Mouse (Mus musculus) heart, adult 2 months (tissue): ENCODE results near the gene Klhl32. TPM values are rescaled to one million over a fixed set of nuclear protein-coding genes. Genes with fewer than 3 reads are reported as not detected.

Experiments
- DNase-seq, 2 experiments: peaks; one replicate each; pipeline ENCODE4 v3.0.0; 2021
- H3K27ac ChIP-seq: fragments of 200-600 bp; 2 replicates; pipeline ENCODE4 v1.8.1; 2022
- H3K27me3 ChIP-seq: fragments of 200-500 bp; 2 replicates; pipeline ENCODE4 v1.6.1; 2012; ENCODE audit warnings: mild to moderate bottlenecking, low read length, inconsistent platforms, mixed read lengths; ENCODE audit not compliant: control insufficient read depth, insufficient read depth
- H3K36me3 ChIP-seq: fragments of 200-500 bp; 2 replicates; pipeline ENCODE4 v1.6.1; 2012; ENCODE audit warnings: low read length, inconsistent platforms; ENCODE audit not compliant: control insufficient read depth, insufficient read depth
- H3K4me1 ChIP-seq: fragments of 200-500 bp; 2 replicates; pipeline ENCODE4 v1.6.1; 2011; ENCODE audit warnings: low read length; ENCODE audit not compliant: control insufficient read depth, insufficient read depth
- H3K4me3 ChIP-seq: fragments of 200-600 bp; 2 replicates; pipeline ENCODE4 v1.8.1; 2022
- H3K79me2 ChIP-seq: fragments of 200-500 bp; replicated peaks from 2 replicates; pipeline ENCODE4 v1.6.1; 2012; ENCODE audit warnings: mild to moderate bottlenecking, inconsistent platforms, low read length, moderate library complexity, mixed read lengths; ENCODE audit not compliant: control insufficient read depth, insufficient read depth
- H3K9ac ChIP-seq: fragments of 200-500 bp; 2 replicates; pipeline ENCODE4 v1.6.1; 2012; ENCODE audit warnings: low read depth, mild to moderate bottlenecking, control low read depth, inconsistent platforms, low read length, mixed read lengths
- CTCF ChIP-seq: fragments of 200-600 bp; IDR thresholded peaks from 2 replicates; pipeline ENCODE4 v1.8.1; 2022; ENCODE audit warnings: antibody characterized with exemption, mild to moderate bottlenecking, moderate library complexity
- EP300 ChIP-seq: fragments of 200-500 bp; IDR thresholded peaks from 2 replicates; pipeline ENCODE4 v1.6.1; 2011; ENCODE audit warnings: low read depth, low read length, control low read depth; ENCODE audit not compliant: insufficient read depth
- POLR2A ChIP-seq: fragments of 200-500 bp; IDR thresholded peaks from 2 replicates; pipeline ENCODE4 v1.6.1; 2011; ENCODE audit warnings: mild to moderate bottlenecking, low read depth, low read length, control low read depth; ENCODE audit not compliant: insufficient read depth
- WGBS: fragments of 180-500 bp; shearing (Covaris S2); methylation state at CpG from one replicate; pipeline ENCODE4 v1.1.7; 2018; 5-methylcytosine and 5-hydroxymethylcytosine counted together
- intact Hi-C: fragments of 180-260 bp; cut with DNase I; formaldehyde crosslinking; loops from one replicate; pipeline ENCODE4 v1.15.1; 2025
- polyA plus RNA-seq: library from polyadenylated mRNA; depleted of rRNA; stranded (reverse); fragments of >200 nt; gene quantifications from 2 replicates; pipeline ENCODE4 v1.2.3, GENCODE M21; 2012
- total RNA-seq, 2 experiments: library from RNA; stranded (reverse); gene quantifications; 2 replicates each; pipeline ENCODE4 v1.2.3; 2021

Gene Klhl32
- total and polyA plus RNA-seq, 3 experiments: 0.91 to 2.1 (median 1.5) TPM

GRCm38 (mm10) chr4:24642306-24642705 lies 208.6 kb downstream of the Klhl32 start:
- Histone ChIP-seq H3K36me3 (no peaks in the 10 kb centered on the region), H3K4me3 (no peak overlapping the region), H3K27ac (no peak overlapping the region), H3K27me3 (no peaks in the 10 kb centered on the region), H3K79me2 (no peaks in the 10 kb centered on the region), H3K9ac (no peak overlapping the region), H3K4me1 (no peaks in the 10 kb centered on the region)
- 82% methylated on average over 2 of the region's 2 CpGs for WGBS
- no peak for TF ChIP-seq POLR2A
- TF ChIP-seq CTCF: no peak
- TF ChIP-seq EP300: no peak
- intact Hi-C loops: no loop called here
- DNase-seq: no peak

- 73% methylated on average over 9 of the region's 9 CpGs for WGBS
- Histone ChIP-seq H3K36me3 (no peaks in the 10 kb centered on the region), H3K27me3 (no peaks in the 10 kb centered on the region), H3K4me3 (no peak overlapping the region), H3K27ac (no peak overlapping the region), H3K4me1 (no peaks in the 10 kb centered on the region), H3K9ac (no peak overlapping the region), H3K79me2 (no peaks in the 10 kb centered on the region)
- TF ChIP-seq EP300: no peak
- no peak for TF ChIP-seq POLR2A
- TF ChIP-seq CTCF: no peak
- intact Hi-C loops: no loop called here
- DNase-seq: no peak
Measured at GRCm38 (mm10) chr4:24631177-24631911, 219.6 kb downstream of the Klhl32 start.

DNA sequence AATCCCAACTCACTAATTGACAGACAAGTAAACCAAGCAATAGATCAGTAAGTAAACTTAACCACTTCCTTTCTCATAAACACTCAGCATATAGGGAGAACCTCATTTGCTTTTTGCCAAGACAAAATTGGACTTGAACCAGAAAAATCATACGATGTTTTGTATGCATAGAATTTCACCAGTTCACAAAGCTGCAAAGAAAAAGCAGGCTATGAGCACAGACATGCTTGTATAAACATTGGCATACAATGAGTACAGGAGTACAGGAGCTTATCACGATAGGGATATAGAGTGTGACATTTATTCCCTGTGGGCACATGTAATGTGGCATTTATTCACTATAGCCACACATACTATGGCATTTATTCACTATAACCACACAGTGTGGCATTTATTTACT lies 220.5 kb downstream of the Klhl32 start:
- no peak overlapping the region for H3K9ac ChIP-seq
- H3K27me3 ChIP-seq: no peaks in the 10 kb centered on the region
- H3K4me3 ChIP-seq: no peak overlapping the region
- WGBS: 50% methylated on average over 2 of the region's 2 CpGs
- no peaks in the 10 kb centered on the region for H3K79me2 ChIP-seq
- intact Hi-C loops: no loop called here
- no peaks in the 10 kb centered on the region for H3K36me3 ChIP-seq
- no peak for DNase-seq
- H3K4me1 ChIP-seq: no peaks in the 10 kb centered on the region
- H3K27ac ChIP-seq: no peak overlapping the region
- no peak for TF ChIP-seq CTCF
- TF ChIP-seq POLR2A: no peak
- no peak for TF ChIP-seq EP300

DNA sequence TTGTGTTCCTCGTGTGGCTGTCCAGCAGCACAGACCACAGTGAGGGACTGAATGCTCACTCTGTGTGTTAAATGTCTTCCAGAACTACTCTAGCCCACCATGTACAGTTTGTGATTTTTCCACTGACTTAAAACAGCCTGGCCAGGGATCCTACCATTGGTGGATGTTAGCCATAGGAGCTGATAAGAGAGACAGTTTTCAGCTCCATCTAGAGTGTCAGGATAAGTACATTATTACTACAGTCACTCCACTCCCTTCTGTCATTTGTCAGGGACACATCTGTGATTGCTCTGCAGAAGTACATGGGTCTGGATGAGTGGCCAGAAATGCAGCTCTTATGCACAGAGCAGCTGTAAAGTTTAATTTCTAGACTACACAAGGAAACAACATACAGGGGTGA lies 223.1 kb downstream of the Klhl32 start:
- intact Hi-C loops: no loop called here
- Histone ChIP-seq H3K4me1 (no peaks in the 10 kb centered on the region), H3K36me3 (no peaks in the 10 kb centered on the region), H3K27me3 (no peaks in the 10 kb centered on the region), H3K79me2 (no peaks in the 10 kb centered on the region), H3K27ac (no peak overlapping the region), H3K9ac (no peak overlapping the region), H3K4me3 (no peak overlapping the region)
- TF ChIP-seq EP300: no peak
- 27% methylated on average over 1 of the region's 1 CpGs for WGBS
- DNase-seq: no peak

DNA sequence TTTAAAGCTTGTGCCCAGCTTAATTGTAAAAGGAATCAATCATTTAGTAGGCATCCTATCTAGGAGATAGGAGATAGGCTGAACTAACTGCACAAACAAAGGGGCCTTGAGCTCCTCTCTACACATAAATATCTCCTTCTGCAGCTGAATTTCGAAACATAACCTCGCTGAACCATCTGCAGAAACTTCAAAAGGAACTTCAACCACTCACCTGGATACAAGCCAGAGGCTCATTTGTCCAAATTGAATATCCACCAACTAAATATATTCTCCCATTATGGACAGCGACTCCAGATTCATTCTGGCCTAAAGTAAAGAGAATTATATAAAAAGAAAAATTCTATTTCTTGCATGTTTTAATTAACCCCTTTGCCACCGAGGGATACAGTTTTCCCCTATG lies 224.2 kb downstream of the Klhl32 start:
- Histone ChIP-seq H3K27ac (no peak overlapping the region), H3K27me3 (no peaks in the 10 kb centered on the region), H3K79me2 (no peaks in the 10 kb centered on the region), H3K9ac (no peak overlapping the region), H3K36me3 (no peaks in the 10 kb centered on the region), H3K4me3 (no peak overlapping the region), H3K4me1 (no peaks in the 10 kb centered on the region)
- DNase-seq: no peak
- 62% methylated on average over 4 of the region's 4 CpGs for WGBS
- intact Hi-C loops: no loop called here
- TF ChIP-seq POLR2A: no peak

DNA sequence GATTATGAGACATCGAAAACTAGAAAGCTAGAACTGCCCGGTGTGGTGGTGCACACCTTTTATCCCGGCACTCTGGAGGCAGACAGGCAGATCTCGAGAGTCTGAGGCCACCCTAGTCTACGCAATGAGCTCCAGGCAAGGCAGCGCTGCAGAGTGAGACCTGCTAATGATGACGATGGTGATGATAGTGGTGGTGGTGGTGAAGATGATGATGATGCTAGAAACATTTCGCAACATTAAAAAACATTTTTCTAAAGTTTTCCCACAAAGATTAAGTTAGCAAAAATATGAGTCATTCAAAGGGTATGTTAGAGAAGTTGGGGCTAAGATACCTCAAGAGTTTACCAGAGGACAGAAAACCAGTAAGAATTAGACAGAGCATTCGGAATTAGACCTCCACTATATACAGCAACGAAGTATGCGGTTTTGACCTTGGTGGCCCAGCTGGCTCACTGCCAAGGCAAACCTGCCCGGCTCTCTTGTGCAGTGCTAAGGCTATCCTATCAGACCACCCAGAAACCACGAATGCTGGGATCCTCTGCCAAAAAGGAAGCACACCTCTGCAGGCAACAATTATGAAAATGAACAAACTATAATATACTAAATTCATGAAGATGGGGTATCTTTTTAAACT lies 224.9 kb downstream of the Klhl32 start:
- Histone ChIP-seq H3K4me3 (no peak overlapping the region), H3K27me3 (no peaks in the 10 kb centered on the region), H3K9ac (no peak overlapping the region), H3K79me2 (no peaks in the 10 kb centered on the region), H3K36me3 (no peaks in the 10 kb centered on the region), H3K4me1 (no peaks in the 10 kb centered on the region), H3K27ac (no peak overlapping the region)
- no peak for DNase-seq
- WGBS: 62% methylated on average over 13 of the region's 13 CpGs
- intact Hi-C loops: no loop called here
- no peak for TF ChIP-seq EP300
